Mouse (Mus musculus) megakaryocyte, embryonic 14.5 days (primary cell): ENCODE results near the gene 4931406P16Rik. TPM values are rescaled to one million over a fixed set of nuclear protein-coding genes. Genes with fewer than 3 reads are reported as not detected.
A peak's percentile ranks its signal among the peaks of the same experiment; 100 is the strongest.
"Not testable (repeated sequence)": the region's sequence is repeated elsewhere in the genome, so short reads cannot be mapped to it uniquely, and the experiment has no call there.

ENCODE experiments used
- H3K27me3 ChIP-seq: replicated peaks from 2 replicates; pipeline ENCODE3; 2012; ENCODE audit warnings: inconsistent platforms
- H3K36me3 ChIP-seq: replicated peaks from 2 replicates; pipeline ENCODE3; 2012; ENCODE audit warnings: low read length, inconsistent platforms, mixed read lengths
- H3K4me1 ChIP-seq: 2 replicates; pipeline ENCODE4 v1.6.1; 2012; ENCODE audit warnings: inconsistent platforms
- H3K4me3 ChIP-seq: replicated peaks from 2 replicates; pipeline ENCODE3; 2012; ENCODE audit warnings: moderate library complexity, mild to moderate bottlenecking, inconsistent platforms
- H3K9me3 ChIP-seq: 2 replicates; pipeline ENCODE4 v1.6.1; 2012; ENCODE audit warnings: inconsistent platforms
- FLI1 ChIP-seq: IDR thresholded peaks from 2 replicates; pipeline ENCODE4 v1.6.1; 2012; ENCODE audit warnings: low read length, inconsistent platforms, mixed read lengths
- GATA1 ChIP-seq: IDR thresholded peaks from 3 replicates; pipeline ENCODE4 v1.6.1; 2012; ENCODE audit warnings: mixed read lengths, low read length, inconsistent platforms, borderline replicate concordance
- polyA plus RNA-seq: library from polyadenylated mRNA; stranded (reverse); fragments of >175 nt; gene quantifications from 2 replicates; pipeline ENCODE4 v1.2.3, GENCODE M21; 2012; ENCODE audit warnings: low replicate concordance; ENCODE audit not compliant: insufficient read depth

4931406P16Rik gene
- polyA plus RNA-seq, 1 experiment: 6.2 TPM

DNA sequence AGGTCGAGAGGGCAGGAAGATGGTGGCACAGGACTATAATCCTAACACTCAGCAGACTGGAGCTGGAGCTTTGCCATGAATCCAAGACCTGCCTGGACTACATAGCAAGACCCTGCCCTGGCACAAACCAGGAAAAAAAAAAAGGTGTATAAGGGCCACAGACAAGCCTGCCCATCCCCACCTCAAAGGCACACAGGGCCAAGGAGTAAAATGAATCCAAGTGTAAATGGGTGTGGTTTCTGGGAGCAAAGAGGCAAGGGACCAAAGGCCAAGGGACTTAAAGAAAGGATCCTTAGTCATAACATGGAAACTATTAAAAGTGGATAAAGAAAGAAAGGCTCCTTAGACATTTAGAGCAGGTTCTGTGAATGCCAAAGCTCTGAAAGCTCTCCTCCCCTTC, 94.9 kb downstream of the 4931406P16Rik start:
- Histone ChIP-seq H3K27me3 (no peaks in the 10 kb centered on the region), H3K4me1 (peaks cover 52% of the 10 kb centered on the region), H3K4me3 (no peak overlapping the region), H3K36me3 (peaks cover 99% of the 10 kb centered on the region), H3K9me3 (no peaks in the 10 kb centered on the region)
- TF ChIP-seq GATA1: no peak
- TF ChIP-seq FLI1: no peak

DNA sequence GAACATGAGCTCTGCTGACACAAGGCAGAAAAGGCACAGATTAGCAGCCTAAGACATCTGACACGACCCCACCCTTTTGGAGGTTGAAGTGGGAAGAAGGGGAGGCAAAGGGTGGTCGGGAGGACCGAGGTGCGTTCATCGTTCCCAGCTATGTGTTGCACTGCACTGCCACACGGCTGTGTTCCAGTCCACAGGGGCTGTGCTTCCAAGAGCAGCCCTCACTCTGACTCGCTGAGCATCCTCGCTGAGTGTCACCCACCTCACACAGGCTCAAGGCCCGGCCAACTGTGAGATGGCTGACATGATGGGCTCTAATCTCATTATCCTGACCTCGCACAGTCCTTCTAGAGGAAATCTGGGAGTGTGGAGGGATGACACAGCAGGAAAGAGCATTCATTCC, 96.9 kb downstream of the 4931406P16Rik start:
- Histone ChIP-seq H3K27me3 (no peaks in the 10 kb centered on the region), H3K36me3 (peaks cover 99% of the 10 kb centered on the region), H3K4me3 (peak overlapping the region; percentile 42), H3K4me1 (peaks cover 45% of the 10 kb centered on the region), H3K9me3 (no peaks in the 10 kb centered on the region)
- TF ChIP-seq FLI1: no peak
- no peak for TF ChIP-seq GATA1

DNA sequence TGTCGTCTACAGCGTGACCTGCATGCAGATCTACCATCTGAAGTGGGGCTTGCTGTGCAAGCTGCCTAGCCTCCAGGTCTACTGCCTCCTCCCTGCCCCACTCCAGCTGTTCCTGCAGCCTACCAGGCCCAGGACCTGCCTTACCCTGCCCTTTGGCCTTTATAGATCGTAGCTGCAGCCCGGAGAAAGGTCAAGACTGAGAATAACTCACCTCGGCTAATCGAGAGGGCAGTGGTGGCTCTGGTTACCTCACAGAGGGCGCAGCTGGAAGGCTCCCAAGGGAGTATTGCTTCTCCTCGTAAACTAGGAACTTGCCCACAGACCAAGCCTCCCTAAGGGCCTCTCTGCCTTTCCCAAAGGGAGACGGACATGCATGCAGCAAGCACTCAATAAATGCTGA, 97.9 kb downstream of the 4931406P16Rik start:
- peaks cover 99% of the 10 kb centered on the region for H3K36me3 ChIP-seq
- no peak overlapping the region for H3K4me3 ChIP-seq

DNA sequence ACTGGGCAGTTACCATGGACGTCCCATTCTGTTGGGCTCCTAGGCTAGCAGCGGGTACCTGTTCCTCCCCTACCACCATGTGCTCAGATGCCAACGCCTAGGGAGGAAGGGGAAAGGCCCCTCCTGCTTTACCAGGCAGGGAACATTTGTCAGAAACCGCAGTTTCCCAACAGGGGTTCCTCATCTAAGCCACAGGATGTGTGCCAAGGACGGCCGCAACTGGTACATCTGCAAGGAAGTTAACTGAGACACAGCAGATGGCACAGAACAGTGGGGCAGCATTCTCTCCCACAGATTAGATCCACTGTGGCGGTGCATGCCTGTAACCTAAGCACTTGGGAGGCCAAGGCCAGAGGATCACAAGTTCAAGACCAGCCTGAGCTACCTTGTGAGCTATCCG, 98.7 kb downstream of the 4931406P16Rik start:
- peaks cover 38% of the 10 kb centered on the region for H3K4me1 ChIP-seq
- no peaks in the 10 kb centered on the region for H3K27me3 ChIP-seq
- no peak overlapping the region for H3K4me3 ChIP-seq
- H3K36me3 ChIP-seq: peaks cover 99% of the 10 kb centered on the region
- no peaks in the 10 kb centered on the region for H3K9me3 ChIP-seq
- no peak for TF ChIP-seq GATA1
- TF ChIP-seq FLI1: no peak

More for the DNA sequence above, 97.9 kb downstream of the 4931406P16Rik start:
- H3K27me3 ChIP-seq: no peaks in the 10 kb centered on the region
- H3K9me3 ChIP-seq: no peaks in the 10 kb centered on the region
- peaks cover 38% of the 10 kb centered on the region for H3K4me1 ChIP-seq
- TF ChIP-seq FLI1 (no peak), GATA1 (no peak)

DNA sequence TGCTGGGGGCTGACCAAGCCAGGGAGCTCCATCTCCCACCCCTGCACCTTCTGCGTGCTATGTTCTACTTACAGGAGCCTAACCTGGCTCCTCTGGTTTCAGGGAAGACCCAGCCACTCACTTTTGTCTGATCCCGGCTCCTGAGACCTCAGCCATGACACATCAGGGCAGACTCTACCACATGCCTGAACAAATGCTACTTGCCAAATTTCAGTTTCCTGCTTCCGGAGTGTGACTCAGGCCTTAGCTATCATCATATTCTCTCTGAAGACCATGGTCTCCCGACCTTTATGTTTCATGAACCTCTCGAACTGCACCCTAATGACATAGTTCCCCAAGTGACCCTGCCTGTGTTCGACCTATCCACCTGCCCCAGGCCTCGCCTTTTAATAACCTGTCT, 100.1 kb downstream of the 4931406P16Rik start:
- no peak overlapping the region for H3K4me3 ChIP-seq
- H3K36me3 ChIP-seq: peaks cover 99% of the 10 kb centered on the region
- H3K27me3 ChIP-seq: no peaks in the 10 kb centered on the region
- H3K9me3 ChIP-seq: no peaks in the 10 kb centered on the region
- no peak for TF ChIP-seq GATA1
- TF ChIP-seq FLI1: no peak
- peaks cover 34% of the 10 kb centered on the region for H3K4me1 ChIP-seq

DNA sequence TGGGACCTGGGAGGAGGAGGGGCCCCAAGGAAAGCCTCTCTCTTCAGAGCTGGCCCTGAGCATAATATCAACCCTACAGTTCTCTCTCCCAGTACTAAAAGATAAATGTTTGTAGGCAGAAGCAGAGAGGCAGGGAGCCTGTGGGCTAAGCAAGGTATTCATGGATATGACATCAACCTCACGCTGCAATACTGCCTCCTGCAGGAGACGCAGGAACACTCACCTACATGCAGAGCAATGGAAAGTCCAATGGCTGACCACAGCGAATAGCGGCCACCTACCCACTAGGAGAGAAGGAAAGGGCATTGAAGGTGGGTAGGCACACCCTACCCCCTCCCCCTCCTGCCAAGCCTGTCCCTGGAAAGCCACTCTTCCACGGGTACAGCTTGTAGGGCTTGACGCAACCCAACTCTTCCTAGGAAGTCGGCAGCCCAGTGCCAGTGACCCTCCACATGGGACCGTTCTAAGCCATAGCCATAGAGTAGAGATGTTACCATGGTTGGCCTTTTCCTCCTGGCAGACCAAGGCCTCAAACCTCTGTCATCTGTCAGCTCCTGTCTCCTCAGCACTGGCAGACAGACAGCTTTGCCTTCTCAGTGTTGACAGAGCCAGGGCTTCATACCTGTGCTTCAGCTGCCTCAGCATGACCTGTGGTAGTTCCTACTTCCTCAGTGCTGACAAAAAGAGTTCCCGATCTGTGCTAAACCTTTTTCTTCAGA, 105.2 kb downstream of the 4931406P16Rik start:
- Histone ChIP-seq H3K36me3 (peaks cover 100% of the 10 kb centered on the region), H3K4me1 (peaks cover 3% of the 10 kb centered on the region; the same call in 1 of the 2 replicates), H3K27me3 (no peaks in the 10 kb centered on the region), H3K4me3 (no peak overlapping the region), H3K9me3 (no peaks in the 10 kb centered on the region)
- TF ChIP-seq GATA1 (no peak), FLI1 (no peak)

DNA sequence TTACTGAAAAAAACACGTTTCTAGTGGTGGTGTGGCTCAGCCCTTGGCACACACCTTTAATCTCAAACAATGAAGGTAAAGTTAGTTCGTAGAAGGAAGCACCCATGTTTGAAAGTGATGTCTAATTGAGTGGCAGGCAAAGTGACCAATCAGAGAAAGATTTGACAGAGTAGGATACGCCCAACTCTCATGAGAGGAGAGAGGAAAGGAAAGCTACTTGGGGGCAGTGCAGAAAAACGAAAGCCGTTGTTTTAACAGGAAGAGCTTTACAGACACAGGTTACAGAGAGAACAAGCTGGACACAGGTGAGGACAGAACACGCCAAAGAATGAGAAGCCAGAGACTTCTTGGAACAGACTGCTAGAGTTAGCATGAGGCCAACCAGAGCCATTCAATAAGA, 107.0 kb downstream of the 4931406P16Rik start:
- TF ChIP-seq GATA1: no peak
- no peak for TF ChIP-seq FLI1
- peaks cover 2% of the 10 kb centered on the region; the same call in 1 of the 2 replicates for H3K4me1 ChIP-seq
- peaks cover 98% of the 10 kb centered on the region for H3K36me3 ChIP-seq
- H3K4me3 ChIP-seq: no peak overlapping the region
- no peaks in the 10 kb centered on the region for H3K27me3 ChIP-seq
- H3K9me3 ChIP-seq: no peaks in the 10 kb centered on the region

DNA sequence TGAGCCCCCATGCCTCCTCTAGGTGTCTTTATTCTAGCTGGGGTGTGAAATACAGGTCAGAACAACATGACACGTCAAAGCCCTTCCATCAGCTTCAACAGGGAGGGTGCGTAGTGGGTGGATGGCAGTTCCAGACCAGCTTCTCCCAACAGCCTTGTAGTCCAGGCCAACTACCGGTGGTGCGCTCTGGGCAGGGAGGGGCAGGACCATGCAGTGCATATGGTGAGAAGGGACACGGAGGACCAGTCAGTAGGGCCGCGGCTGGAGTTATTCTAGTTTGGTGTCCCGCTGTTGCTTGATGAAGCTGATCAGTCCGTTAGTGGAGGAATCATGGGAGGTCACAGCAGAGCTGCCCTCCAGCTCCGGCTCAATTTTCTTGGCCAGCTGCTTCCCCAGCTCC, 111.2 kb downstream of the 4931406P16Rik start:
- not testable (repeated sequence) for H3K27me3 ChIP-seq, H3K4me3 ChIP-seq, H3K4me1 ChIP-seq, H3K9me3 ChIP-seq
- peaks cover 67% of the 10 kb centered on the region for H3K36me3 ChIP-seq

DNA sequence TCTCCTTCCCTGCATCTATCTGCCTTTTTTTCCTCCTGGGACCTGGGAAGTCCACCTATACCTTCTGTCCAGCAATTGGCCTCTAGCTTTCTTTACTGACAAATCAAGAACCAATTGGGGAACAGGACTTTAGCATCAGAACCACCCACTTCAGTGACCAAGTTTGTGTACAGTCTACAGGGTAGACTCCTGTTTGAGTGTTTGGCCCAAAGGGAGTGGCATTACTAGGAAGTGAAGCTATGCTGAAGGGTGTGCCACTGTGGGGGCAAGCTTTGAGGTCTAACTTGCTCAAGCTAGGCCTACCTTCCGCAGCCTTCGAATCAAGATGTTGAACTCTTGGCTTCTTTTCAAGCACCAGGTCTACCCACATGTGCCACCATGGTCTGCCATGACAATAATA, 112.5 kb downstream of the 4931406P16Rik start:
- Histone ChIP-seq H3K36me3 (peaks cover 54% of the 10 kb centered on the region), H3K4me3 (no peak overlapping the region)

DNA sequence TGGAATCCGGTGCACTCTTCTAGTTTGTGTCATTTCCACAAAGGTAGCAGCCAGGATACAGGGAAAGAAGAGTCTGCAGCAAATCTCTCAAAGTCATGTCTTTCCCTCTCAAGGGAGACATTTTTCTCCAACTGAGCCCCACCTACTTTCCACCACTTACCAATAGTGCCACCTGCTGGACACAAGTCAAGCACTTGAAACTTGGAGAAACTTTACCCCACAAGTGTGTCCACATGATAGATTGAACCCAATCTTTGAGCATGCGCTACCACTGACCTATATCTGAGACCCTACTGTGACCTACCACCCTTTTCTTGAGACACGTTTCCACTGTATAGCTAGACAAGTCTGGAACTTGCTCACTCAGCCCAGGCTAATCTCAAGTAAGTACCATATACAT, 115.0 kb downstream of the 4931406P16Rik start:
- H3K4me1 ChIP-seq: peaks cover 23% of the 10 kb centered on the region
- no peaks in the 10 kb centered on the region for H3K27me3 ChIP-seq
- no peak overlapping the region for H3K4me3 ChIP-seq
- peaks cover 40% of the 10 kb centered on the region for H3K36me3 ChIP-seq
- no peak for TF ChIP-seq GATA1
- no peak for TF ChIP-seq FLI1
- no peaks in the 10 kb centered on the region for H3K9me3 ChIP-seq

More for the DNA sequence above, 112.5 kb downstream of the 4931406P16Rik start:
- Histone ChIP-seq H3K27me3 (no peaks in the 10 kb centered on the region), H3K9me3 (no peaks in the 10 kb centered on the region), H3K4me1 (peaks cover 12% of the 10 kb centered on the region)
- TF ChIP-seq FLI1 (no peak), GATA1 (no peak)
